Mouse (Mus musculus) CH12.LX (cell line): ENCODE measurements at regions not wholly inside any gene's neighbourhood (a gene's known extent, or its start where the extent isn't known, plus 50 kb on each side); places are given as distances from the start of the nearest gene placed in this dataset.

ENCODE experiments used
- CTCF ChIP-seq, 2 experiments: IDR thresholded peaks in 1 of 2; conservative IDR thresholded peaks in 1 of 2; 2 replicates each; pipeline ENCODE4 v1.5.1; 2011 to 2012; ENCODE audit warnings: low read depth in 2 of 2, low read length in 2 of 2, improper control_type of control experiment in 1 of 2, inconsistent platforms in 1 of 2, mild to moderate bottlenecking in 1 of 2, moderate library complexity in 1 of 2
- ELF1 ChIP-seq: IDR thresholded peaks from 2 replicates; pipeline ENCODE4 v1.6.1; 2014; ENCODE audit warnings: low read depth, mild to moderate bottlenecking, inconsistent platforms, low read length, improper control_type of control experiment
- ETS1 ChIP-seq: conservative IDR thresholded peaks from 2 replicates; pipeline ENCODE4 v1.6.1; 2012; ENCODE audit warnings: low read depth, mild to moderate bottlenecking, inconsistent platforms, low read length, improper control_type of control experiment, moderate library complexity
- KAT2A ChIP-seq: IDR thresholded peaks from 2 replicates; pipeline ENCODE4 v1.6.1; 2012; ENCODE audit warnings: low read length, improper control_type of control experiment, inconsistent platforms; ENCODE audit not compliant: insufficient replicate concordance
- MAX ChIP-seq: IDR thresholded peaks from 2 replicates; pipeline ENCODE4 v1.6.1; 2011; ENCODE audit warnings: low read length, improper control_type of control experiment
- MXI1 ChIP-seq: IDR thresholded peaks from 2 replicates; pipeline ENCODE4 v1.6.1; 2011; ENCODE audit warnings: mild to moderate bottlenecking, low read depth, low read length, improper control_type of control experiment
- PAX5 ChIP-seq: IDR thresholded peaks from 2 replicates; pipeline ENCODE4 v1.6.1; 2012; ENCODE audit warnings: low read length, inconsistent platforms, mixed read lengths
- POLR2A ChIP-seq: IDR thresholded peaks from 2 replicates; pipeline ENCODE4 v1.6.1; 2011; ENCODE audit warnings: low read depth, mild to moderate bottlenecking, improper control_type of control experiment, low read length
- RCOR1 ChIP-seq: conservative IDR thresholded peaks from 2 replicates; pipeline ENCODE4 v1.6.1; 2012; ENCODE audit warnings: low read depth, mild to moderate bottlenecking, inconsistent platforms, low read length, improper control_type of control experiment
- SMC3 ChIP-seq: IDR thresholded peaks from 2 replicates; pipeline ENCODE4 v1.6.1; 2011; ENCODE audit warnings: low read depth, low read length, improper control_type of control experiment

GRCm38 (mm10) chr17:83958706-83959105, 110.9 kb upstream of the Haao start:
- TF ChIP-seq MAX (no peak), CTCF (conservative IDR thresholded peaks at IDR 0.05 in 1 of 2, IDR thresholded peaks at IDR 0.05 in 1 of 2; ENCODE audit: low read depth in 2 of 2, low read length in 2 of 2) (no peak), ETS1 (no peak), ELF1 (no peak), KAT2A (no peak), PAX5 (no peak), RCOR1 (no peak), SMC3 (no peak), MXI1 (no peak), POLR2A (no peak)
